Mouse (Mus musculus) spleen, adult 2 months (tissue): ENCODE data around the gene Pard3.

Experiments used
- CTCF ChIP-seq: fragments of 200-500 bp; IDR thresholded peaks from 2 replicates; pipeline ENCODE4 v1.5.1; 2011; ENCODE audit warnings: mild to moderate bottlenecking, inconsistent platforms; ENCODE audit not compliant: insufficient read depth, insufficient read length, insufficient replicate concordance; ENCODE audit errors: extremely low read depth
- POLR2A ChIP-seq: fragments of 200-500 bp; IDR thresholded peaks from 2 replicates; pipeline ENCODE4 v1.6.1; 2011; ENCODE audit warnings: low read depth, low read length, inconsistent platforms

DNA sequence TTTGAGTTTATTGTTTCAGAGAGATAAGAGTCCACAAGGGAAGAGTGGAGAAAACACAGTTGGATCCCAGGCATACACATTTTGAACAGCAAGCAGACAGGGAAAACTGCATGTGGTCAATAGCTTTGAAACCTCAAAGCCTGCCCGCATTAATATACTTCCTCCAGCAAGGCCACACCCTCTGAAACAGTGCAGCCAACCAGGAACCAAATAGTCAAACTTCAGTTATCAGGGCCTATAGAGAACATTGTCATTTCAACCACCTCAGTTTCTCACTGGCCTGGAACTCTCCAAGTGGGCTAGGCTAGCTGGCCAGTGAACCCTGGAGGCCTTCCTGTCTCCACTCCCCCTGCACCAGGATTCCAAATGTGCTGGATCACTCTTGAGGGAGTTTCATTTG lies 442.6 kb downstream of the Pard3 start:
- TF ChIP-seq CTCF (no peak), POLR2A (no peak)
